Mouse (Mus musculus) neutrophil, adult 83 days (primary cell): ENCODE data around the gene Gm21409. TPM values are rescaled to one million over a fixed set of nuclear protein-coding genes. Genes with fewer than 3 reads are reported as not detected.

Experiments
- total RNA-seq, 2 experiments: library from RNA; stranded (reverse); gene quantifications; one replicate each; pipeline ENCODE4 v1.2.4; 2023

Gm21409 gene
- not detected for total RNA-seq

GRCm38 (mm10) chrY:84746385-84746784, at the start of gene Gm21409:
Gm21409 (plus strand) TSS chrY:84746685.

Other genes with a start within 250 kb of the Gm21409 start
- gene Gm21394, start 181.8 kb upstream of the Gm21409 start, total RNA-seq, result not detected